Mouse (Mus musculus) central nervous system, embryonic 18 days (tissue): ENCODE data around the gene Xlr5c. TPM values are rescaled to one million over a fixed set of nuclear protein-coding genes. Genes with fewer than 3 reads are reported as not detected.

Experiments used
- polyA plus RNA-seq: library from polyadenylated mRNA; depleted of rRNA; stranded (reverse); fragments of >200 nt; gene quantifications from 2 replicates; pipeline ENCODE4 v1.2.3, GENCODE M21; 2012; rRNA removed

Gene Xlr5c
- not detected in 2 replicates for polyA plus RNA-seq

DNA sequence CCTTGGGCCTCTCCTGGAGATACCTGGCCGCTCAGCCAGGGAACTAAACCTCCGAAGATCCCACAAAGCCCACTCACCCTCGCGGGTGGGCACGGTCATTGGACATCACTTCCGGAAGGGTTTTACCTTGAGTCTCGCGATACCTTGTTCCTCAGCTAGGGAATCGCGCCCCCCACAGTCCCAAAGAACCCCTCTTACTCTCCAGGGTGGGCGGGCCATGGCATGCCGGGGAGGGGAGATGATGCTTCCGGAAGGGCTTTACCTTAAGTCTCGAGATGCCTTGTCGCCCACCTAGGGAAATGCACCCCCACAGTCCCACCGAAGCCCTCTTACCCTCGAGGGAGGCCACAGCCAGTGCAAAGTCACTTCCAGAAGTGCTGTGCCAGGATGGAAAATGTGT lies at the start of gene Xlr5c, which contains the start of gene Xlr5a:
Xlr5c (minus strand) TSS at position 101 of the 400 bp plus-strand sequence.
Xlr5a (minus strand) TSS at position 101 of the 400 bp plus-strand sequence.

GRCm38 (mm10) chrX:73342483-73342895 lies 49.7 kb upstream of the Xlr5c start, which contains the start of gene Zfp275:
Zfp275 (plus strand) TSS chrX:73342621.

GRCm38 (mm10) chrX:73336740-73337139 lies 44.0 kb upstream of the Xlr5c start, which contains the start of gene Gm45015:
Gm45015 (minus strand) TSS chrX:73336840.

DNA sequence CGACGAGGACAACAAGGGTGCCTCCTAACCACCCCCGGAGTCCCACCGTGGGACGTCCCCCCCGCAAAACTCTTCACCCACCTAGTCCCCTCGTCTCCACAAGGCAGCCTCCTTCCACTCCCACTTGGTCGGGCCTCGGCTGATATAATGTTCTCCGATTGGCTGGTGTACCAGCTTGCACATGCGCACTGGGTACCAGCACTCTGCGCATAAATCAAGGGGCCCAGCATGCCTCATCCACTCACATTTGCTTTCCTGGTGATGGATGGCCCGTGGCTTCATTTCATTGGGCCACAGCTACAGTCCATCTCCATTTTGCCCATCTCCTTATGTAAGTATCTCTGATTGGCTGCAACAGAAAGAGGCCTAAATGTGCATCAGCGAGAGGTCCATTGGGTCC lies 27.5 kb downstream of the Xlr5c start, which contains the start of gene Xlr3c:
Xlr3c (minus strand) TSS at position 121 of the 400 bp plus-strand sequence.

DNA sequence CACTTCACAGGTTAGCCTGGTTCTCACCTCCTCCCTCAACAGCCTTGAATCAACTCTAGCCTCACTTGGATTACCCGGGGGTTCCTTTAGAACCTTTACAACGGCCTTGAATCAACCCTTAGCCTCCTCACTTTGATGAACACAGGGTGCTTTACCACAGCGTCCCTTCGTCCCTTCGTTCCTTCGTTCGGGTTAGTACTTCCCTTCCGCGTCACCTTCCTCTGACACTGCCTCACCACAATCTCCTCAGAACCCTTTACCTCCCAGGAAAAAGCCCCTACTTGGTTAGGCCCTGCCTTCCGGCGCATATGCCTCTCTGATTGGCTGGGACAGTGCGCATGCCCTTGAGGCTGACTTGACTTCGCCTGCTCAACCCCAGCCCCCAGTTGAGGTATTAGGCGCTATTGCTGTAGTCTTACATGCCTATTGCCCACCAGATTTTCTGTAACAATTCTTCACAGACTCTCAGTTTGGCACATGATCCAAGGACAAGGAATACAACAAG lies 49.9 kb downstream of the Xlr5c start, which contains the start of gene Xlr4c:
Xlr4c (minus strand) TSS at position 310 of the 505 bp plus-strand sequence.

Other genes starting within 250 kb of the Xlr5c start
- 22.8 and 27.1 TPM in 2 replicates for gene Pnma3, start 228.2 kb downstream of the Xlr5c start, polyA plus RNA-seq
- gene Xlr4a, start 210.5 kb downstream of the Xlr5c start, polyA plus RNA-seq: 0.16 and 0.57 TPM in 2 replicates
- gene Xlr3a, start 195.9 kb downstream of the Xlr5c start, polyA plus RNA-seq: 2.3 and 2.4 TPM in 2 replicates
- 0.95 and 1.1 TPM in 2 replicates for gene Gm14685, start 175.9 kb downstream of the Xlr5c start, polyA plus RNA-seq
- gene Xlr5b, start 144.2 kb downstream of the Xlr5c start, polyA plus RNA-seq: not detected in 2 replicates
- gene DXBay18, start 143.5 kb downstream of the Xlr5c start, polyA plus RNA-seq: 1.2 TPM in 2 replicates
- not detected in 2 replicates for gene Spin2d, start 116.0 kb downstream of the Xlr5c start, polyA plus RNA-seq
- gene Xlr3b, start 100.8 kb downstream of the Xlr5c start, polyA plus RNA-seq: 3.5 and 7.2 TPM in 2 replicates
- 0.13 and 0.47 TPM in 2 replicates for gene Xlr4b, start 78.6 kb downstream of the Xlr5c start, polyA plus RNA-seq
- gene F8a, start 64.7 kb downstream of the Xlr5c start, polyA plus RNA-seq: 13.1 and 15.3 TPM in 2 replicates
- gene Xlr4c, start 49.8 kb downstream of the Xlr5c start, polyA plus RNA-seq: 0.23 TPM in 1 of 2 replicates, not detected in the other
- gene Xlr3c, start 27.6 kb downstream of the Xlr5c start, polyA plus RNA-seq: 0.08 and 0.12 TPM in 2 replicates
- gene Xlr5a, start within 50 bp of the Xlr5c start, polyA plus RNA-seq: 0.07 TPM in 1 of 2 replicates, not detected in the other
- not detected in 2 replicates for gene Gm45015, start 43.9 kb upstream of the Xlr5c start, polyA plus RNA-seq
- 20.4 and 21.9 TPM in 2 replicates for gene Zfp275, start 49.6 kb upstream of the Xlr5c start, polyA plus RNA-seq
- gene Gm18336, start 105.8 kb upstream of the Xlr5c start, polyA plus RNA-seq: 0.16 and 0.26 TPM in 2 replicates
- 2.9 and 3.0 TPM in 2 replicates for gene Zfp92, start 118.1 kb upstream of the Xlr5c start, polyA plus RNA-seq
- 0.26 TPM in 1 of 2 replicates, not detected in the other for gene Trex2, start 142.4 kb upstream of the Xlr5c start, polyA plus RNA-seq
- 46.5 and 50.4 TPM in 2 replicates for gene Haus7, start 166.1 kb upstream of the Xlr5c start, polyA plus RNA-seq
- 34.7 and 51.7 TPM in 2 replicates for gene Bgn, start 190.6 kb upstream of the Xlr5c start, polyA plus RNA-seq
- 16.9 and 17.8 TPM in 2 replicates for gene Atp2b3, start 210.1 kb upstream of the Xlr5c start, polyA plus RNA-seq